Mouse (Mus musculus): ENCODE measurements around the gene Gm49369. TPM values are rescaled to one million over a fixed set of nuclear protein-coding genes. Genes with fewer than 3 reads are reported as not detected.
A peak's percentile ranks its signal among the peaks of the same experiment; 100 is the strongest.
"Not testable (repeated sequence)": the region's sequence is repeated elsewhere in the genome, so short reads cannot be mapped to it uniquely, and the experiment has no call there.

The Gm49369 gene
- 1 to 10 TPM in 1 of 2 experiments, not detected in 1; 6.5 TPM for total RNA-seq (2021)
- long read RNA-seq, partial matches to known transcripts: 1 of 1 reads
- long read RNA-seq, other reads (novel, unspliced or antisense): 0 of 1 reads

- no peak for DNase-seq (ENCODE audit: low spot score in 2 of 2)
Observed at GRCm38 (mm10) chr7:142382567-142382966, at the start of gene Gm49369. Gene Gm49369, minus strand, starts transcription at chr7:142382667.

GRCm38 (mm10) chr7:142431106-142431505 lies 48.6 kb upstream of the Gm49369 start:
- DNase-seq (ENCODE audit: low spot score in 2 of 2): no peak

GRCm38 (mm10) chr7:142430160-142430678 lies 47.8 kb upstream of the Gm49369 start:
- peak; percentile 71 to 74 for DNase-seq (ENCODE audit: low spot score in 2 of 2)

GRCm38 (mm10) chr7:142428213-142428612 lies 45.7 kb upstream of the Gm49369 start:
- DNase-seq (ENCODE audit: low spot score in 2 of 2): peak; percentile 52 to 54

GRCm38 (mm10) chr7:142425641-142426213 lies 43.3 kb upstream of the Gm49369 start:
- no peak for DNase-seq (ENCODE audit: low spot score in 2 of 2)

GRCm38 (mm10) chr7:142421826-142422225 lies 39.4 kb upstream of the Gm49369 start:
- no peak for DNase-seq (ENCODE audit: low spot score in 2 of 2)

GRCm38 (mm10) chr7:142419887-142420286 lies 37.4 kb upstream of the Gm49369 start:
- DNase-seq (ENCODE audit: low spot score in 2 of 2): no peak

GRCm38 (mm10) chr7:142418679-142419078 lies 36.2 kb upstream of the Gm49369 start:
- DNase-seq (ENCODE audit: low spot score in 2 of 2): no peak

GRCm38 (mm10) chr7:142418027-142418426 lies 35.6 kb upstream of the Gm49369 start:
- DNase-seq (ENCODE audit: low spot score in 2 of 2): no peak

- DNase-seq (ENCODE audit: low spot score in 2 of 2): no peak
Observed at GRCm38 (mm10) chr7:142416225-142416624, 33.8 kb upstream of the Gm49369 start.

GRCm38 (mm10) chr7:142415314-142415713 lies 32.8 kb upstream of the Gm49369 start:
- DNase-seq (ENCODE audit: low spot score in 2 of 2): no peak

- no peak for DNase-seq (ENCODE audit: low spot score in 2 of 2)
Observed at GRCm38 (mm10) chr7:142413285-142413684, 30.8 kb upstream of the Gm49369 start.

GRCm38 (mm10) chr7:142409603-142410002 lies 27.1 kb upstream of the Gm49369 start:
- no peak for DNase-seq (ENCODE audit: low spot score in 2 of 2)

GRCm38 (mm10) chr7:142408686-142409085 lies 26.2 kb upstream of the Gm49369 start:
- no peak for DNase-seq (ENCODE audit: low spot score in 2 of 2)

GRCm38 (mm10) chr7:142407935-142408334 lies 25.5 kb upstream of the Gm49369 start:
- no peak for DNase-seq (ENCODE audit: low spot score in 2 of 2)

GRCm38 (mm10) chr7:142405134-142405533 lies 22.7 kb upstream of the Gm49369 start:
- DNase-seq (ENCODE audit: low spot score in 2 of 2): not testable (repeated sequence)

- DNase-seq (ENCODE audit: low spot score in 2 of 2): no peak
Observed at GRCm38 (mm10) chr7:142403591-142403990, 21.1 kb upstream of the Gm49369 start.

GRCm38 (mm10) chr7:142400750-142401142 lies 18.3 kb upstream of the Gm49369 start:
- no peak for DNase-seq (ENCODE audit: low spot score in 2 of 2)

- no peak for DNase-seq (ENCODE audit: low spot score in 2 of 2)
Observed at GRCm38 (mm10) chr7:142400112-142400749, 17.8 kb upstream of the Gm49369 start.

GRCm38 (mm10) chr7:142399250-142399649 lies 16.8 kb upstream of the Gm49369 start:
- DNase-seq (ENCODE audit: low spot score in 2 of 2): no peak

- no peak for DNase-seq (ENCODE audit: low spot score in 2 of 2)
Observed at GRCm38 (mm10) chr7:142398052-142398451, 15.6 kb upstream of the Gm49369 start.

- no peak for DNase-seq (ENCODE audit: low spot score in 2 of 2)
Observed at GRCm38 (mm10) chr7:142396611-142397010, 14.1 kb upstream of the Gm49369 start.

- DNase-seq (ENCODE audit: low spot score in 2 of 2): no peak
Observed at GRCm38 (mm10) chr7:142395472-142395871, 13.0 kb upstream of the Gm49369 start.

Measured in layer of hippocampus, postnatal 10 days (tissue).